Mouse (Mus musculus) lung, embryonic 14.5 days (tissue): ENCODE data around the gene Habp2. TPM values are rescaled to one million over a fixed set of nuclear protein-coding genes. Genes with fewer than 3 reads are reported as not detected.
A peak's percentile ranks its signal among the peaks of the same experiment; 100 is the strongest.

ENCODE experiments used
- ATAC-seq: fragments of 200-750 bp; cut with Nextera tagmentation; 2 replicates; pipeline ENCODE4 v1.8.0; 2017; ENCODE audit warnings: mild to moderate bottlenecking, moderate TSS enrichment, moderate library complexity; ENCODE audit not compliant: insufficient read depth
- DNase-seq: peaks from one replicate; pipeline ENCODE4 v3.0.0-alpha.2; 2015
- H3K27ac ChIP-seq: fragments of 300-500 bp; sonication (generic); 2 replicates; pipeline ENCODE4 v1.5.1; 2014; ENCODE audit warnings: low read depth, mild to moderate bottlenecking, moderate library complexity
- H3K27me3 ChIP-seq: fragments of 300-500 bp; sonication (generic); 2 replicates; pipeline ENCODE4 v1.6.1; 2014; ENCODE audit warnings: low read length, control low read depth; ENCODE audit not compliant: insufficient read depth
- H3K36me3 ChIP-seq: fragments of 300-500 bp; sonication (generic); 2 replicates; pipeline ENCODE4 v1.6.1; 2014; ENCODE audit warnings: control low read depth; ENCODE audit not compliant: insufficient read depth
- H3K4me1 ChIP-seq: fragments of 300-500 bp; sonication (generic); 2 replicates; pipeline ENCODE4 v1.6.1; 2014; ENCODE audit warnings: antibody characterized with exemption, control low read depth; ENCODE audit not compliant: insufficient read depth
- H3K4me2 ChIP-seq: fragments of 300-500 bp; sonication (generic); 2 replicates; pipeline ENCODE4 v1.6.1; 2014; ENCODE audit warnings: mild to moderate bottlenecking
- H3K4me3 ChIP-seq: fragments of 300-500 bp; sonication (generic); 2 replicates; pipeline ENCODE4 v1.5.1; 2014; ENCODE audit warnings: low read depth, low read length
- H3K9ac ChIP-seq: fragments of 300-500 bp; sonication (generic); 2 replicates; pipeline ENCODE4 v1.6.1; 2014
- H3K9me3 ChIP-seq: fragments of 300-500 bp; sonication (generic); 2 replicates; pipeline ENCODE4 v1.6.1; 2016; ENCODE audit warnings: low read depth, low read length, control low read depth
- CTCF ChIP-seq: IDR thresholded peaks from 2 replicates; pipeline ENCODE4 v1.5.1; 2016; ENCODE audit warnings: antibody characterized with exemption, low read depth
- WGBS: fragments of 180-500 bp; shearing (Covaris S2); extraction: QIAGEN DNeasy Blood & Tissue Kit; methylation state at CpG from one replicate; pipeline ENCODE4 v1.1.7; 2014; 5-methylcytosine and 5-hydroxymethylcytosine counted together
- polyA plus RNA-seq: library from polyadenylated mRNA; unstranded; fragments of >200 nt; fragmentation: Nextera tagmentation; extraction: Ambion mirVana; gene quantifications from 2 replicates; pipeline ENCODE4 v1.2.1, GENCODE M21; 2014

The Habp2 gene
- polyA plus RNA-seq, 1 experiment from 2014 or later: 3.1 TPM

GRCm38 (mm10) chr19:56358890-56359289, 72.0 kb downstream of the Habp2 start:
- TF ChIP-seq CTCF: no peak
- Histone ChIP-seq H3K27ac (no peak overlapping the region), H3K27me3 (no peaks in the 10 kb centered on the region), H3K9ac (no peak overlapping the region), H3K36me3 (no peaks in the 10 kb centered on the region), H3K9me3 (no peaks in the 10 kb centered on the region), H3K4me3 (no peak overlapping the region), H3K4me1 (0 out of 2 replicates have a peak, but pooled peaks cover 4% of the 10 kb centered on the region), H3K4me2 (no peak overlapping the region)
- WGBS: 67% methylated on average over 2 of the region's 2 CpGs
- no peak for DNase-seq
- no peak for ATAC-seq

GRCm38 (mm10) chr19:56363721-56364460, 77.0 kb downstream of the Habp2 start:
- ATAC-seq (peak; percentile 57; the same call in 1 of the 2 replicates), DNase-seq (peak; percentile 87)
- Histone ChIP-seq H3K27ac (no peak overlapping the region), H3K9me3 (no peaks in the 10 kb centered on the region), H3K4me2 (peak overlapping the region; percentile 16; the same call in 1 of the 2 replicates), H3K27me3 (no peaks in the 10 kb centered on the region), H3K36me3 (no peaks in the 10 kb centered on the region), H3K9ac (no peak overlapping the region), H3K4me3 (no peak overlapping the region), H3K4me1 (peaks cover 11% of the 10 kb centered on the region; the same call in 1 of the 2 replicates)
- TF ChIP-seq CTCF: peak; percentile 22; the same call in 1 of the 2 replicates
- WGBS: 32% methylated on average over 15 of the region's 15 CpGs

GRCm38 (mm10) chr19:56364563-56364962, 77.6 kb downstream of the Habp2 start:
- H3K9me3 ChIP-seq: no peaks in the 10 kb centered on the region
- 40% methylated on average over 8 of the region's 8 CpGs for WGBS
- H3K27me3 ChIP-seq: no peaks in the 10 kb centered on the region
- H3K9ac ChIP-seq: no peak overlapping the region
- no peaks in the 10 kb centered on the region for H3K36me3 ChIP-seq
- H3K4me1 ChIP-seq: peaks cover 11% of the 10 kb centered on the region; the same call in 1 of the 2 replicates
- peak; percentile 71 for DNase-seq
- peak; percentile 42; the same call in 1 of the 2 replicates for ATAC-seq
- no peak for TF ChIP-seq CTCF
- no peak overlapping the region for H3K4me3 ChIP-seq
- H3K27ac ChIP-seq: no peak overlapping the region
- H3K4me2 ChIP-seq: peak overlapping the region; percentile 16; the same call in 1 of the 2 replicates

- ATAC-seq (no peak), DNase-seq (peak; percentile 81)
- peak overlapping the region; percentile 46; the same call in 1 of the 2 replicates for H3K27ac ChIP-seq
- no peak for TF ChIP-seq CTCF
- no peaks in the 10 kb centered on the region for H3K27me3 ChIP-seq
- no peaks in the 10 kb centered on the region for H3K36me3 ChIP-seq
- no peak overlapping the region for H3K4me2 ChIP-seq
- H3K9ac ChIP-seq: no peak overlapping the region
- no peaks in the 10 kb centered on the region for H3K9me3 ChIP-seq
- 41% methylated on average over 11 of the region's 11 CpGs for whole genome bisulfite sequencing
- H3K4me3 ChIP-seq: no peak overlapping the region
- peaks cover 11% of the 10 kb centered on the region; the same call in 1 of the 2 replicates for H3K4me1 ChIP-seq
These were observed 79.2 kb downstream of the Habp2 start for GRCm38 (mm10) chr19:56366168-56366567.

- Histone ChIP-seq H3K27me3 (no peaks in the 10 kb centered on the region), H3K36me3 (no peaks in the 10 kb centered on the region), H3K9me3 (no peaks in the 10 kb centered on the region), H3K4me2 (no peak overlapping the region), H3K9ac (no peak overlapping the region), H3K4me3 (no peak overlapping the region), H3K27ac (peak overlapping the region; percentile 46; the same call in 1 of the 2 replicates), H3K4me1 (peaks cover 11% of the 10 kb centered on the region; the same call in 1 of the 2 replicates)
- peak; percentile 59 for DNase-seq
- no peak for TF ChIP-seq CTCF
- WGBS: 49% methylated on average over 9 of the region's 9 CpGs
- ATAC-seq: no peak
These were observed 79.7 kb downstream of the Habp2 start for GRCm38 (mm10) chr19:56366625-56367024.

GRCm38 (mm10) chr19:56367778-56368177, 80.8 kb downstream of the Habp2 start:
- H3K4me1 ChIP-seq: peaks cover 11% of the 10 kb centered on the region; the same call in 1 of the 2 replicates
- H3K9me3 ChIP-seq: no peaks in the 10 kb centered on the region
- ATAC-seq (0 out of 2 replicates have a peak, but pooled peaks have one; percentile 23), DNase-seq (peak; percentile 50)
- H3K9ac ChIP-seq: no peak overlapping the region
- WGBS: 62% methylated on average over 7 of the region's 7 CpGs
- H3K36me3 ChIP-seq: no peaks in the 10 kb centered on the region
- no peak for TF ChIP-seq CTCF
- no peak overlapping the region for H3K4me2 ChIP-seq
- no peaks in the 10 kb centered on the region for H3K27me3 ChIP-seq
- no peak overlapping the region for H3K27ac ChIP-seq
- no peak overlapping the region for H3K4me3 ChIP-seq

- Histone ChIP-seq H3K9me3 (no peaks in the 10 kb centered on the region), H3K27me3 (no peaks in the 10 kb centered on the region), H3K27ac (no peak overlapping the region), H3K36me3 (no peaks in the 10 kb centered on the region), H3K9ac (no peak overlapping the region), H3K4me3 (no peak overlapping the region), H3K4me2 (no peak overlapping the region), H3K4me1 (peaks cover 6% of the 10 kb centered on the region; the same call in 1 of the 2 replicates)
- no peak for ATAC-seq
- WGBS: 77% methylated on average over 7 of the region's 7 CpGs
- no peak for DNase-seq
- TF ChIP-seq CTCF: no peak
These were observed 82.0 kb downstream of the Habp2 start for GRCm38 (mm10) chr19:56368912-56369311.

Other genes starting within 250 kb of the Habp2 start
- 0.18 and 0.32 TPM in 2 replicates for gene Nrap, start 102.9 kb downstream of the Habp2 start, polyA plus RNA-seq
- 30.7 and 32.1 TPM in 2 replicates for gene Casp7, start 110.0 kb downstream of the Habp2 start, polyA plus RNA-seq
- 0.61 and 1.0 TPM in 2 replicates for gene Plekhs1, start 174.5 kb downstream of the Habp2 start, polyA plus RNA-seq